ENCODE assay signal across 22 mouse cellular contexts in genomic region chr15:91034090-91034489, GRCm38 (mm10). TPM values are rescaled to one million over a fixed set of nuclear protein-coding genes. Genes with fewer than 3 reads are reported as not detected.
DNase-seq lines count a peak whose midpoint lies in the region; ATAC-seq and TF ChIP-seq lines count a peak whose summit lies in the region.
"Had no signal": no experiment of that assay in that cellular context is flagged by ENCODE, and none has a peak within 500 bp of the region (broad histone marks: within the 10 kb centered on the region; RNA-seq: fewer than 3 reads in every experiment).

No protein-coding gene starts in this region.

- H3K9ac ChIP-seq in forebrain, embryonic 13.5 days: no peak overlapping the region
- no peak overlapping the region for H3K9ac ChIP-seq in forebrain, embryonic 12.5 days
- no peak overlapping the region for H3K9ac ChIP-seq in intestine, postnatal 0 days (ENCODE audit: low read depth, low read length)
- no peak overlapping the region for H3K9ac ChIP-seq in intestine, embryonic 15.5 days
- H3K9ac ChIP-seq in midbrain, embryonic 13.5 days (replicated peaks): no peak overlapping the region
- no peak overlapping the region for H3K9ac ChIP-seq in midbrain, embryonic 11.5 days (ENCODE audit: low read length)
- H3K9ac ChIP-seq: forebrain, embryonic 15.5 days; heart, embryonic 13.5 days; hindbrain, embryonic 15.5 days had no signal

- no peaks in the 10 kb centered on the region for H3K9me3 ChIP-seq in forebrain, embryonic 13.5 days (replicated peaks)
- 0 out of 2 replicates have a peak, but pooled peaks cover 7% of the 10 kb centered on the region for H3K9me3 ChIP-seq in forebrain, embryonic 12.5 days
- H3K9me3 ChIP-seq in intestine, postnatal 0 days (ENCODE audit: control insufficient read depth): no peaks in the 10 kb centered on the region
- no peaks in the 10 kb centered on the region for H3K9me3 ChIP-seq in intestine, embryonic 15.5 days
- H3K9me3 ChIP-seq in midbrain, embryonic 13.5 days: peaks cover 3% of the 10 kb centered on the region
- no peaks in the 10 kb centered on the region for H3K9me3 ChIP-seq in midbrain, embryonic 11.5 days (ENCODE audit: control insufficient read depth, low read length)
- H3K9me3 ChIP-seq: forebrain, embryonic 15.5 days; heart, embryonic 13.5 days; hindbrain, embryonic 15.5 days had no signal

- TF ChIP-seq CTCF in intestine, postnatal 0 days (IDR thresholded peaks at IDR 0.05; ENCODE audit: low read depth): no peak
- no peak for TF ChIP-seq CTCF in layer of hippocampus, adult 2 months (conservative IDR thresholded peaks at IDR 0.05)

- DNase-seq in layer of hippocampus, adult 2 months (ENCODE audit: low spot score in 2 of 2): no peak
- DNase-seq in layer of hippocampus, adult 11-12 months (ENCODE audit: low spot score): no peak
- no peak for DNase-seq in midbrain, embryonic 11.5 days (ENCODE audit: low spot score, missing footprints)
- DNase-seq: adrenal gland, adult 8-10 months; adrenal gland, postnatal 36 days; B cell, adult 2 months; cerebellum, adult 2 months; cerebellum, postnatal 10 days; gastrocnemius, postnatal 36 days; heart, adult 11 months; heart, postnatal 36 days had no signal

- 50% methylated on average over 4 of the region's 4 CpGs for WGBS in forebrain, embryonic 13.5 days
- WGBS in forebrain, embryonic 12.5 days: 58% methylated on average over 4 of the region's 4 CpGs
- WGBS in intestine, postnatal 0 days: 39% methylated on average over 4 of the region's 4 CpGs
- WGBS in intestine, embryonic 15.5 days: 48% methylated on average over 4 of the region's 4 CpGs
- WGBS in midbrain, embryonic 13.5 days: 53% methylated on average over 4 of the region's 4 CpGs
- WGBS in midbrain, embryonic 11.5 days: 78% methylated on average over 4 of the region's 4 CpGs

- H3K4me3 ChIP-seq in forebrain, embryonic 13.5 days: no peak overlapping the region
- no peak overlapping the region for H3K4me3 ChIP-seq in forebrain, embryonic 12.5 days (replicated peaks)
- no peak overlapping the region for H3K4me3 ChIP-seq in intestine, postnatal 0 days (ENCODE audit: low read depth, low read length)
- H3K4me3 ChIP-seq in intestine, embryonic 15.5 days (replicated peaks): no peak overlapping the region
- no peak overlapping the region for H3K4me3 ChIP-seq in layer of hippocampus, adult 2 months
- no peak overlapping the region for H3K4me3 ChIP-seq in midbrain, embryonic 13.5 days (replicated peaks)
- H3K4me3 ChIP-seq in midbrain, embryonic 11.5 days (ENCODE audit: low read depth, low read length): no peak overlapping the region
- H3K4me3 ChIP-seq: embryonic facial prominence, embryonic 10.5 days; forebrain, embryonic 15.5 days; heart, embryonic 13.5 days; hindbrain, embryonic 15.5 days had no signal

- no peaks in the 10 kb centered on the region for H3K27me3 ChIP-seq in forebrain, embryonic 13.5 days
- H3K27me3 ChIP-seq in forebrain, embryonic 12.5 days: no peaks in the 10 kb centered on the region
- H3K27me3 ChIP-seq in intestine, postnatal 0 days (replicated peaks; ENCODE audit: control insufficient read depth, insufficient read depth, low read length): no peaks in the 10 kb centered on the region
- H3K27me3 ChIP-seq in intestine, embryonic 15.5 days (replicated peaks): no peaks in the 10 kb centered on the region
- H3K27me3 ChIP-seq in midbrain, embryonic 13.5 days: no peaks in the 10 kb centered on the region
- H3K27me3 ChIP-seq in midbrain, embryonic 11.5 days (ENCODE audit: control insufficient read depth, insufficient read depth, low read length): no peaks in the 10 kb centered on the region
- H3K27me3 ChIP-seq: forebrain, embryonic 15.5 days; heart, embryonic 13.5 days; hindbrain, embryonic 15.5 days had no signal

- no peak for ATAC-seq in forebrain, embryonic 13.5 days
- no peak for ATAC-seq in forebrain, embryonic 12.5 days (ENCODE audit: low FRiP score)
- ATAC-seq in intestine, postnatal 0 days: 0 out of 2 replicates have a peak, but pooled peaks have one; percentile 33
- no peak for ATAC-seq in intestine, embryonic 15.5 days
- ATAC-seq in midbrain, embryonic 13.5 days: no peak
- no peak for ATAC-seq in midbrain, embryonic 11.5 days (ENCODE audit: low FRiP score)
- ATAC-seq: CD4-positive, CD25-positive, alpha-beta regulatory T cell, adult 4 months; forebrain, embryonic 15.5 days had no signal

- no peak overlapping the region for H3K4me2 ChIP-seq in forebrain, embryonic 13.5 days
- no peak overlapping the region for H3K4me2 ChIP-seq in forebrain, embryonic 12.5 days
- no peak overlapping the region for H3K4me2 ChIP-seq in intestine, postnatal 0 days (replicated peaks; ENCODE audit: low read depth)
- H3K4me2 ChIP-seq in intestine, embryonic 15.5 days (replicated peaks): no peak overlapping the region
- no peak overlapping the region for H3K4me2 ChIP-seq in midbrain, embryonic 13.5 days (replicated peaks)
- H3K4me2 ChIP-seq in midbrain, embryonic 11.5 days: no peak overlapping the region
- H3K4me2 ChIP-seq: forebrain, embryonic 15.5 days; heart, embryonic 13.5 days; hindbrain, embryonic 15.5 days had no signal

- peaks cover 26% of the 10 kb centered on the region for H3K4me1 ChIP-seq in forebrain, embryonic 13.5 days
- H3K4me1 ChIP-seq in forebrain, embryonic 12.5 days: peaks cover 16% of the 10 kb centered on the region
- no peaks in the 10 kb centered on the region for H3K4me1 ChIP-seq in intestine, postnatal 0 days (replicated peaks; ENCODE audit: control insufficient read depth, insufficient read depth, low read length)
- no peaks in the 10 kb centered on the region for H3K4me1 ChIP-seq in intestine, embryonic 15.5 days (replicated peaks)
- H3K4me1 ChIP-seq in midbrain, embryonic 13.5 days (replicated peaks): peaks cover 46% of the 10 kb centered on the region
- H3K4me1 ChIP-seq in midbrain, embryonic 11.5 days (ENCODE audit: control insufficient read depth, insufficient read depth, low read length): 0 out of 2 replicates have a peak, but pooled peaks cover 2% of the 10 kb centered on the region
- H3K4me1 ChIP-seq: hindbrain, embryonic 15.5 days had no signal

- peaks cover 18% of the 10 kb centered on the region for H3K36me3 ChIP-seq in forebrain, embryonic 13.5 days (ENCODE audit: poor library complexity, severe bottlenecking)
- H3K36me3 ChIP-seq in forebrain, embryonic 12.5 days (replicated peaks): peaks cover 10% of the 10 kb centered on the region
- H3K36me3 ChIP-seq in intestine, postnatal 0 days (ENCODE audit: control insufficient read depth, insufficient read depth): no peaks in the 10 kb centered on the region
- H3K36me3 ChIP-seq in intestine, embryonic 15.5 days: no peaks in the 10 kb centered on the region
- H3K36me3 ChIP-seq in midbrain, embryonic 13.5 days: peaks cover 13% of the 10 kb centered on the region
- H3K36me3 ChIP-seq in midbrain, embryonic 11.5 days (ENCODE audit: control insufficient read depth, insufficient read depth, low read length): peaks cover 8% of the 10 kb centered on the region
- H3K36me3 ChIP-seq: G1E; heart, embryonic 13.5 days; hindbrain, embryonic 15.5 days had no signal

- H3K27ac ChIP-seq in forebrain, embryonic 13.5 days: peak overlapping the region; percentile 0; the same call in 1 of the 2 replicates
- H3K27ac ChIP-seq in forebrain, embryonic 12.5 days: no peak overlapping the region
- 0 out of 2 replicates have a peak overlapping the region, but pooled peaks have one; percentile 21 for H3K27ac ChIP-seq in intestine, postnatal 0 days (ENCODE audit: low read depth, low read length)
- no peak overlapping the region for H3K27ac ChIP-seq in intestine, embryonic 15.5 days
- H3K27ac ChIP-seq in layer of hippocampus, adult 2 months: 0 out of 2 replicates have a peak overlapping the region, but pooled peaks have one; percentile 16
- peak overlapping the region; percentile 35 for H3K27ac ChIP-seq in midbrain, embryonic 13.5 days
- H3K27ac ChIP-seq in midbrain, embryonic 11.5 days (ENCODE audit: low read depth, low read length): no peak overlapping the region
- H3K27ac ChIP-seq: embryonic facial prominence, embryonic 10.5 days; forebrain, embryonic 15.5 days; heart, embryonic 13.5 days; hindbrain, embryonic 15.5 days had no signal

RNA-seq across cellular contexts. Expression of gene Kif21a, which starts 15.7 kb away (rescaled TPM):
- 54.9 and 56.4 TPM in 2 replicates for polyA plus RNA-seq in forebrain, embryonic 13.5 days (2015; fragmentation: Nextera tagmentation; extraction: Ambion mirVana)
- polyA plus RNA-seq in forebrain, embryonic 12.5 days (2016; fragmentation: Nextera tagmentation; extraction: Ambion mirVana): 49.5 and 49.6 TPM in 2 replicates
- polyA plus RNA-seq in intestine, postnatal 0 days (2015; fragmentation: Nextera tagmentation; extraction: Ambion mirVana): 13.3 and 16.0 TPM in 2 replicates
- polyA plus RNA-seq in intestine, embryonic 15.5 days (2015; fragmentation: Nextera tagmentation; extraction: Ambion mirVana): 10.9 and 11.1 TPM in 2 replicates
- total RNA-seq in layer of hippocampus, adult 2 months (2021): 100 to 1,000 TPM; 126 to 130 TPM
- 63.1 and 64.4 TPM in 2 replicates for polyA plus RNA-seq in midbrain, embryonic 13.5 days (2015; fragmentation: Nextera tagmentation; extraction: Ambion mirVana)
- polyA plus RNA-seq in midbrain, embryonic 11.5 days (2014; fragmentation: Nextera tagmentation; extraction: Ambion mirVana): 77.0 and 77.3 TPM in 2 replicates
- total RNA-seq: G1E had no signal
- polyA plus RNA-seq: CD4-positive, CD25-positive, alpha-beta regulatory T cell, adult 4 months; G1E had no signal

Comparison
In these comparisons a context has a peak if more than half of its experiments do, and no peak if none do; other contexts are left out.
1. H3K27ac ChIP-seq: peak in forebrain, embryonic 13.5 days (single experiment), intestine, postnatal 0 days (single experiment), layer of hippocampus, adult 2 months (single experiment) and midbrain, embryonic 13.5 days (single experiment); none in forebrain, embryonic 12.5 days (single experiment), intestine, embryonic 15.5 days (single experiment) and midbrain, embryonic 11.5 days (single experiment).